ENCODE assay signal across 8 mouse cellular contexts in the genomic region with DNA sequence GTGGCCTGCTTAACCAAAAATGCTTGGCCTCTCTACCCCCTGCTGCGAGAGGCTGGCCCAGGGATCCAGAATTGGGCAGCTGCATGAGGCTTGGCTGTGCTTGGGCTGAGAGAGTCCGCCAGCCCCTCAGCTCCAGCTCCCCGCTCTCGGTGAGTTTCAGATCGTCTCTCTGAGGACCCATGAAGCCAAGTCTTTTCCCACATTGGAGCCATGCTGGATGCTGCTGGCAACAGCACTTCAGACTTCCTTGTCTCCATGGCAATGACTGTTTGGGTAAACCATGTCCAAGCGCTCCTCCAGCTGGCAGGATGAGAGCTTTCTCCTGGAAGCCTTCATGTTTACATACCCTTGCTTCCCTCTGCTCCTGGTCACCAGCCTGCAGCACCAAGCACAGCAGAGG. TPM values are rescaled to one million over a fixed set of nuclear protein-coding genes. Genes with fewer than 3 reads are reported as not detected.
DNase-seq lines count a peak whose midpoint lies in the region; ATAC-seq lines count a peak whose summit lies in the region.

No protein-coding gene starts in this region.

- H3K36me3 ChIP-seq in heart, embryonic 11.5 days (ENCODE audit: control insufficient read depth, insufficient read depth, low read length) = no peaks in the 10 kb centered on the region

- 62% methylated on average over 6 of the region's 6 CpGs for WGBS in heart, embryonic 11.5 days (ENCODE audit: insufficient replicate concordance)

- H3K9me3 ChIP-seq in heart, embryonic 11.5 days (replicated peaks; ENCODE audit: control insufficient read depth, low read length) = no peaks in the 10 kb centered on the region

- DNase-seq in heart, adult 18-20 months = peak; percentile 81 to 89
- peak; percentile 94 for DNase-seq in Muller cell, postnatal 12 days (ENCODE audit: inconsistent ontology term)
- peak; percentile 40 to 61 for DNase-seq in frontal cortex, postnatal 36 days (ENCODE audit: low spot score in 2 of 2)
- DNase-seq in layer of hippocampus, adult 18-20 months (ENCODE audit: low spot score in 2 of 2) = peak; percentile 44 to 76
- DNase-seq in lung, postnatal 25 days (ENCODE audit: low spot score) = peak; percentile 94
- no peak for DNase-seq in spleen, adult 18-20 months

- H3K27me3 ChIP-seq in heart, embryonic 11.5 days (ENCODE audit: control insufficient read depth, insufficient read depth, low read length) = no peaks in the 10 kb centered on the region

- no peak overlapping the region for H3K4me3 ChIP-seq in heart, embryonic 11.5 days (ENCODE audit: low read depth, low read length)

- no peak; the same call in 1 of the 2 replicates for ATAC-seq in heart, embryonic 11.5 days (replicated peaks; ENCODE audit: insufficient number of reproducible peaks, low FRiP score, low TSS enrichment)
- no peak for ATAC-seq in erythroblast, adult 5-6 weeks (replicated peaks; ENCODE audit: low FRiP score, poor library complexity, severe bottlenecking)

- no peaks in the 10 kb centered on the region for H3K4me1 ChIP-seq in heart, embryonic 11.5 days (ENCODE audit: control insufficient read depth, insufficient read depth, low read length)

- H3K4me2 ChIP-seq in heart, embryonic 11.5 days = no peak overlapping the region

- no peak overlapping the region for H3K27ac ChIP-seq in heart, embryonic 11.5 days (ENCODE audit: low read depth, low read length)

- no peak overlapping the region for H3K9ac ChIP-seq in heart, embryonic 11.5 days (ENCODE audit: low read depth, low read length)

RNA-seq across cellular contexts. Expression of gene 1700029H14Rik, which starts 23.4 kb away (rescaled TPM):
- not detected for total RNA-seq in heart, adult 18-20 months (2021)
- polyA plus RNA-seq in heart, embryonic 11.5 days (2014; fragmentation: Nextera tagmentation; extraction: Ambion mirVana) = not detected in 2 replicates
- not detected for total RNA-seq in layer of hippocampus, adult 18-20 months (2021)
- not detected in 2 replicates for total RNA-seq in erythroblast, adult 5-6 weeks (2015; ENCODE audit: low replicate concordance)
- not detected in 2 replicates for total RNA-seq in erythroblast, adult 5-6 weeks (2017; ENCODE audit: low replicate concordance)

RNA-seq across cellular contexts. Expression of gene Gas6, which starts 44.5 kb away (rescaled TPM):
- 100 to 1,000 TPM; 115 to 123 TPM for total RNA-seq in heart, adult 18-20 months (2021)
- 12.4 and 17.7 TPM in 2 replicates for polyA plus RNA-seq in heart, embryonic 11.5 days (2014; fragmentation: Nextera tagmentation; extraction: Ambion mirVana)
- 10 to 100 TPM; 84.0 to 95.1 TPM for total RNA-seq in layer of hippocampus, adult 18-20 months (2021)
- total RNA-seq in erythroblast, adult 5-6 weeks (2015; ENCODE audit: low replicate concordance) = not detected in 2 replicates
- 0.09 and 3.1 TPM in 2 replicates for total RNA-seq in erythroblast, adult 5-6 weeks (2017; ENCODE audit: low replicate concordance)

Comparison
In these comparisons a context has a peak if more than half of its experiments do, and no peak if none do; other contexts are left out.
1. DNase-seq: peak in heart, adult 18-20 months (2 of 2), Muller cell, postnatal 12 days (single experiment), frontal cortex, postnatal 36 days (2 of 2), layer of hippocampus, adult 18-20 months (2 of 2) and lung, postnatal 25 days (single experiment); none in spleen, adult 18-20 months (0 of 2).
2. RNA of gene Gas6, which starts 44.5 kb away (total RNA-seq): 115 to 123 TPM in heart, adult 18-20 months and 84.0 to 95.1 TPM in layer of hippocampus, adult 18-20 months; 0.09 to 3.1 TPM in erythroblast, adult 5-6 weeks; every median in the first group is over 10 times any median in the second.